ENCODE assay signal across 8 mouse cellular contexts in the genomic region with DNA sequence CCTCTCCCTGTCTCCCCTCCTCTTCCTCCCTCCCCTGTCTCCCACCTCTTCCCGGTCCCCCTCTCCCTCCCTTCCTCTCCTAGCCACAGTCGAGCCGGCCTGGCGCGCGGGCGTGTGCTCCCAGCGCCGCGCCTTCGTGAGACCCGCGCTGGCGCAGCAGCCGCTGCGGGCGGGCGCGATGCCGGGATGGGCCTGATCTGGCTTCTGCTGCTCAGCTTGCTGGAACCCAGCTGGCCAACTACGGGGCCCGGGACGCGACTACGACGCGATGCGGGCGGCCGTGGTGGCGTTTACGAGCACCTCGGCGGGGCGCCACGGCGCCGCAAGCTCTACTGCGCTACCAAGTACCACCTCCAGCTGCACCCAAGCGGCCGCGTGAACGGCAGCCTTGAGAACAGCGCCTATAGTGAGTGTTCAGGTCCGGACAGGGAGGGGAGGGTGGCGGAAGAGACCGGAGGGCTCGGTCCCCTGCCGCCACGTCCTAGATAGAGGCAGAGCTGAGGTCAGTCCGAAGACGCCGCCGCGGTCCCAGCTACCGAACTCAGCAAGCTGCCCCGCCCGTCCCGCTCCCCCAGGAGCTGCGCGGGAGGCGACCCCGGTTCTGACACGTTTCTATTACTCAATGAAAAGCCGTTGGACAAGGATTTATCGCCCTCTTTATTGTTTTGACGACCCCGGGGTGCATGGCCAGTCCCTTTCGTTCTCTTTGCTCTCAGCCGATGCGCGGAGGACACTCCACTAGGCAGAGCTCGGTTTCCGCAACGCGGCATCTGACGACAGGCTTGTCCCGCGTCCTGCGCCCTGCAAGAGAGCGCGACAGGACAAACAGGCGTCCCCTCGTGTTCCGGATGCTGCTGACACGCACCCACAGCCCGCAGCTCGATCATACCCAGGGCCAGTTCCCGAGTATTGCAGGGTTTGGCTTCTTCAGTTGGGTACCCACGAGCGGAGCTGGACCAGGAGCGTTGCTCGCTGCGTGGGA. TPM values are rescaled to one million over a fixed set of nuclear protein-coding genes. Genes with fewer than 3 reads are reported as not detected.
DNase-seq lines count a peak whose midpoint lies in the region; ATAC-seq and TF ChIP-seq lines count a peak whose summit lies in the region.

No protein-coding gene starts in this region.

- WGBS in lung, adult 2 months: under 1% methylated on average over 94 of the region's 94 CpGs
- under 1% methylated on average over 94 of the region's 94 CpGs for WGBS in intestine, embryonic 14.5 days

- H3K36me3 ChIP-seq in intestine, embryonic 14.5 days (ENCODE audit: control insufficient read depth, insufficient read depth, low read length): no peaks in the 10 kb centered on the region

- no peak for DNase-seq in frontal cortex, postnatal 10 days (ENCODE audit: low spot score in 2 of 2)
- DNase-seq in lung, postnatal 10 days: peak; percentile 10
- DNase-seq in lung, adult 2 months: no peak
- DNase-seq in intestine, embryonic 14.5 days (ENCODE audit: low spot score): peak; percentile 71
- DNase-seq in neural tube, embryonic 10.5 days (ENCODE audit: extremely low spot score, low spot score): peak; percentile 70
- no peak for DNase-seq in urinary bladder, postnatal 36 days (ENCODE audit: low spot score in 2 of 2)
- no peak for DNase-seq in thymus, postnatal 36 days

- H3K9ac ChIP-seq in intestine, embryonic 14.5 days (ENCODE audit: low read length): no peak overlapping the region

- H3K4me2 ChIP-seq in intestine, embryonic 14.5 days (ENCODE audit: low read length): peak overlapping the region; percentile 62

- H3K27me3 ChIP-seq in intestine, embryonic 14.5 days (replicated peaks; ENCODE audit: control insufficient read depth, insufficient read depth, low read length): peaks cover 74% of the 10 kb centered on the region

- no peaks in the 10 kb centered on the region for H3K4me1 ChIP-seq in lung, adult 2 months (ENCODE audit: control insufficient read depth, insufficient read depth, low read length)
- H3K4me1 ChIP-seq in intestine, embryonic 14.5 days (replicated peaks; ENCODE audit: control insufficient read depth, insufficient read depth, low read length): 0 out of 2 replicates have a peak, but pooled peaks cover 4% of the 10 kb centered on the region

- H3K9me3 ChIP-seq in intestine, embryonic 14.5 days (ENCODE audit: control insufficient read depth, low read length): no peaks in the 10 kb centered on the region

- no peak overlapping the region for H3K4me3 ChIP-seq in lung, adult 2 months (replicated peaks; ENCODE audit: extremely low read depth, low read depth, low read length)
- peak overlapping the region; percentile 30 for H3K4me3 ChIP-seq in intestine, embryonic 14.5 days (ENCODE audit: low read depth, low read length)

- peak; percentile 31; the same call in 1 of the 2 replicates for ATAC-seq in frontal cortex, adult (ENCODE audit: low TSS enrichment)
- 0 out of 2 replicates have a peak, but pooled peaks have one; percentile 35 for ATAC-seq in intestine, embryonic 14.5 days (replicated peaks; ENCODE audit: low FRiP score, low TSS enrichment, low read depth)

- no peak for TF ChIP-seq POLR2A in lung, adult 2 months (IDR thresholded peaks at IDR 0.05; ENCODE audit: borderline replicate concordance, extremely low read depth, low read depth, low read length)

- H3K27ac ChIP-seq in intestine, embryonic 14.5 days (ENCODE audit: low read depth): no peak overlapping the region

- no peak for TF ChIP-seq CTCF in lung, adult 2 months (IDR thresholded peaks at IDR 0.05; ENCODE audit: insufficient read depth, low read length)

RNA-seq across cellular contexts. Expression of a gene that starts 0.9 kb away (rescaled TPM):
- polyA plus RNA-seq in lung, adult 2 months (2012; rRNA removed): not detected in 2 replicates
- polyA plus RNA-seq in intestine, embryonic 14.5 days (2014; fragmentation: Nextera tagmentation; extraction: Ambion mirVana): not detected in 2 replicates

RNA-seq across cellular contexts. Expression of a gene that starts 8.4 kb away (rescaled TPM):
- polyA plus RNA-seq in lung, adult 2 months (2012; rRNA removed): not detected in 2 replicates
- polyA plus RNA-seq in intestine, embryonic 14.5 days (2014; fragmentation: Nextera tagmentation; extraction: Ambion mirVana): not detected in 2 replicates

RNA-seq across cellular contexts. Expression of a gene that starts 57.5 kb away (rescaled TPM):
- polyA plus RNA-seq in lung, adult 2 months (2012; rRNA removed): not detected in 2 replicates
- polyA plus RNA-seq in intestine, embryonic 14.5 days (2014; fragmentation: Nextera tagmentation; extraction: Ambion mirVana): not detected in 2 replicates

Comparison
In these comparisons a context has a peak if more than half of its experiments do, and no peak if none do; other contexts are left out.
1. DNase-seq: peak in lung, postnatal 10 days (single experiment), intestine, embryonic 14.5 days (single experiment) and neural tube, embryonic 10.5 days (single experiment); none in frontal cortex, postnatal 10 days (0 of 2), lung, adult 2 months (single experiment), urinary bladder, postnatal 36 days (0 of 2) and thymus, postnatal 36 days (0 of 2).